Mouse (Mus musculus) C2C12 (cell line): ENCODE results near the gene Serpina12. TPM values are rescaled to one million over a fixed set of nuclear protein-coding genes. Genes with fewer than 3 reads are reported as not detected.

Experiments
- H3K27me3 ChIP-seq: one replicate; pipeline ENCODE4 v1.6.1; 2011; ENCODE audit not compliant: control insufficient read depth, insufficient read depth, insufficient read length
- H3K36me3 ChIP-seq: one replicate; pipeline ENCODE4 v1.6.1; 2011; ENCODE audit not compliant: control insufficient read depth, insufficient read depth
- H3K4me3 ChIP-seq: one replicate; pipeline ENCODE4 v1.5.1; 2011; ENCODE audit warnings: mild to moderate bottlenecking, control low read depth; ENCODE audit not compliant: poor library complexity, insufficient read depth, severe bottlenecking
- H3K79me2 ChIP-seq: one replicate; pipeline ENCODE4 v1.6.1; 2011; ENCODE audit not compliant: control insufficient read depth, insufficient read depth
- H3K79me3 ChIP-seq: one replicate; pipeline ENCODE4 v1.6.1; 2011; ENCODE audit warnings: low read depth, control low read depth
- H3ac ChIP-seq: one replicate; pipeline ENCODE3; 2011; ENCODE audit warnings: low read depth; ENCODE audit not compliant: control insufficient read depth, insufficient read length
- CEBPB ChIP-seq: IDR thresholded peaks from one replicate; pipeline ENCODE4 v1.6.1; 2011; ENCODE audit warnings: low read depth, mild to moderate bottlenecking, control low read depth, moderate library complexity
- CTCF ChIP-seq: IDR thresholded peaks from one replicate; pipeline ENCODE4 v1.5.1; 2011; ENCODE audit not compliant: control insufficient read depth, insufficient read depth, insufficient read length
- FOSL1 ChIP-seq: IDR thresholded peaks from one replicate; pipeline ENCODE4 v1.8.0; 2011; ENCODE audit warnings: mild to moderate bottlenecking, low read length; ENCODE audit not compliant: poor library complexity, insufficient read depth, severe bottlenecking
- MAX ChIP-seq: IDR thresholded peaks from one replicate; pipeline ENCODE4 v1.6.1; 2011; ENCODE audit warnings: mild to moderate bottlenecking, control low read depth
- MYOD1 ChIP-seq: IDR thresholded peaks from one replicate; pipeline ENCODE4 v1.6.1; 2011; ENCODE audit warnings: low read depth; ENCODE audit not compliant: control insufficient read depth, insufficient read length
- MYOG ChIP-seq: IDR thresholded peaks from one replicate; pipeline ENCODE4 v1.6.1; 2011; ENCODE audit not compliant: control insufficient read depth, insufficient read length; ENCODE audit errors: extremely low read depth
- USF1 ChIP-seq: IDR thresholded peaks from one replicate; pipeline ENCODE4 v1.6.1; 2011; ENCODE audit warnings: low read depth, mild to moderate bottlenecking, control low read depth, moderate library complexity
- polyA plus RNA-seq: library from polyadenylated mRNA; unstranded; fragments of >200 nt; fragmentation: generic; extraction: Trizol; gene quantifications from one replicate; pipeline ENCODE4 v1.2.1, GENCODE M21; 2012; ENCODE audit warnings: missing spikeins

The Serpina12 gene
- polyA plus RNA-seq, 1 experiment, result not detected

- H3K36me3 ChIP-seq, result no peaks in the 10 kb centered on the region
- peak; percentile 36 for TF ChIP-seq FOSL1
- no peak for TF ChIP-seq MAX
Measured at GRCm38 (mm10) chr12:104000594-104000993, 43.6 kb downstream of the Serpina12 start.

GRCm38 (mm10) chr12:103999611-104000010, 44.6 kb downstream of the Serpina12 start:
- Histone ChIP-seq H3K4me3 (no peak overlapping the region), H3ac (no peak overlapping the region), H3K79me2 (no peaks in the 10 kb centered on the region), H3K27me3 (no peaks in the 10 kb centered on the region), H3K36me3 (no peaks in the 10 kb centered on the region), H3K79me3 (no peaks in the 10 kb centered on the region)
- TF ChIP-seq MAX (no peak), USF1 (no peak), CTCF (no peak), CEBPB (no peak), FOSL1 (no peak), MYOD1 (no peak), MYOG (no peak)

More at GRCm38 (mm10) chr12:104000594-104000993, 43.6 kb downstream of the Serpina12 start:
- Histone ChIP-seq H3K4me3 (no peak overlapping the region), H3K79me3 (no peaks in the 10 kb centered on the region), H3K27me3 (no peaks in the 10 kb centered on the region), H3K79me2 (no peaks in the 10 kb centered on the region), H3ac (no peak overlapping the region)

- Histone ChIP-seq H3K36me3 (no peaks in the 10 kb centered on the region), H3K79me2 (no peaks in the 10 kb centered on the region), H3ac (no peak overlapping the region), H3K79me3 (no peaks in the 10 kb centered on the region), H3K27me3 (no peaks in the 10 kb centered on the region), H3K4me3 (no peak overlapping the region)
- TF ChIP-seq MAX (no peak), MYOG (no peak), CEBPB (no peak), USF1 (no peak), MYOD1 (no peak), CTCF (no peak), FOSL1 (no peak)
Measured at GRCm38 (mm10) chr12:103996513-103996912, 47.7 kb downstream of the Serpina12 start.

- no peaks in the 10 kb centered on the region for H3K79me3 ChIP-seq
- TF ChIP-seq CTCF (peak; percentile 70), MYOD1 (no peak)
- H3K36me3 ChIP-seq, result no peaks in the 10 kb centered on the region
- H3ac ChIP-seq, result no peak overlapping the region
- H3K27me3 ChIP-seq, result no peaks in the 10 kb centered on the region
- H3K4me3 ChIP-seq, result no peak overlapping the region
- H3K79me2 ChIP-seq, result no peaks in the 10 kb centered on the region
Measured at GRCm38 (mm10) chr12:103995292-103996072, 48.8 kb downstream of the Serpina12 start.

- no peak for TF ChIP-seq MYOD1
- no peak for TF ChIP-seq CEBPB
- TF ChIP-seq MYOG, result no peak
- no peak for TF ChIP-seq FOSL1
- no peak for TF ChIP-seq MAX
- TF ChIP-seq USF1, result no peak
- no peak for TF ChIP-seq CTCF
- Histone ChIP-seq H3K79me3 (no peaks in the 10 kb centered on the region), H3K27me3 (no peaks in the 10 kb centered on the region), H3K4me3 (no peak overlapping the region), H3ac (no peak overlapping the region), H3K79me2 (no peaks in the 10 kb centered on the region), H3K36me3 (no peaks in the 10 kb centered on the region)
Measured at GRCm38 (mm10) chr12:103992945-103993344, 51.3 kb downstream of the Serpina12 start.

GRCm38 (mm10) chr12:103989857-103990256, 54.4 kb downstream of the Serpina12 start, which contains the start of gene Serpina11:
Gene Serpina11 (minus strand): TSS chr12:103989957.
- Histone ChIP-seq H3K27me3 (no peaks in the 10 kb centered on the region), H3K79me3 (no peaks in the 10 kb centered on the region), H3ac (no peak within 1 kb of the TSS), H3K4me3 (no peak within 1 kb of the TSS), H3K79me2 (no peaks in the 10 kb centered on the region), H3K36me3 (no peaks in the 10 kb centered on the region)
- TF ChIP-seq MYOG (no peak), FOSL1 (no peak), USF1 (no peak), MYOD1 (no peak), CTCF (no peak), CEBPB (no peak), MAX (no peak)
